Mouse (Mus musculus) liver, embryonic 16.5 days (tissue): ENCODE measurements around the gene Fxyd5. TPM values are rescaled to one million over a fixed set of nuclear protein-coding genes. Genes with fewer than 3 reads are reported as not detected.
A peak's percentile ranks its signal among the peaks of the same experiment; 100 is the strongest.

Source experiments
- ATAC-seq: fragments of 200-750 bp; cut with Nextera tagmentation; 2 replicates; pipeline ENCODE4 v1.8.0; 2017; ENCODE audit warnings: low read depth, mild to moderate bottlenecking, moderate number of reproducible peaks, moderate library complexity
- H3K27ac ChIP-seq: fragments of 300-500 bp; sonication (generic); 2 replicates; pipeline ENCODE4 v1.5.1; 2014; ENCODE audit warnings: mild to moderate bottlenecking, low read length
- H3K27me3 ChIP-seq: fragments of 300-500 bp; sonication (generic); 2 replicates; pipeline ENCODE4 v1.6.1; 2014; ENCODE audit warnings: low read depth, low read length, mixed read lengths; ENCODE audit not compliant: control insufficient read depth, insufficient read depth
- H3K36me3 ChIP-seq: fragments of 300-500 bp; sonication (generic); 2 replicates; pipeline ENCODE4 v1.6.1; 2014; ENCODE audit warnings: mild to moderate bottlenecking; ENCODE audit not compliant: control insufficient read depth, insufficient read depth
- H3K4me1 ChIP-seq: fragments of 300-500 bp; sonication (generic); 2 replicates; pipeline ENCODE4 v1.6.1; 2014; ENCODE audit warnings: low read depth, low read length, mixed read lengths; ENCODE audit not compliant: control insufficient read depth
- H3K4me2 ChIP-seq: fragments of 300-500 bp; sonication (generic); 2 replicates; pipeline ENCODE4 v1.6.1; 2014; ENCODE audit warnings: low read depth, low read length, mixed read lengths
- H3K4me3 ChIP-seq: fragments of 300-500 bp; sonication (generic); 2 replicates; pipeline ENCODE4 v1.5.1; 2014; ENCODE audit warnings: low read depth, mild to moderate bottlenecking, low read length
- H3K9ac ChIP-seq: fragments of 300-500 bp; sonication (generic); 2 replicates; pipeline ENCODE4 v1.6.1; 2014; ENCODE audit warnings: low read depth, low read length
- H3K9me3 ChIP-seq: fragments of 300-500 bp; sonication (generic); replicated peaks from 2 replicates; pipeline ENCODE4 v1.6.1; 2016; ENCODE audit warnings: low read length; ENCODE audit not compliant: control insufficient read depth
- WGBS: fragments of 180-500 bp; shearing (Covaris S2); extraction: QIAGEN DNeasy Blood & Tissue Kit; methylation state at CpG from one replicate; pipeline ENCODE4 v1.1.7; 2014; ENCODE audit not compliant: insufficient replicate concordance; 5-methylcytosine and 5-hydroxymethylcytosine counted together
- polyA plus RNA-seq: library from polyadenylated mRNA; unstranded; fragments of >200 nt; fragmentation: Nextera tagmentation; extraction: Ambion mirVana; gene quantifications from 2 replicates; pipeline ENCODE4 v1.2.1, GENCODE M21; 2015

Gene Fxyd5
- polyA plus RNA-seq, 1 experiment from 2014 or later: 22.4 TPM

GRCm38 (mm10) chr7:31057730-31058129 is 15.4 kb upstream of the Fxyd5 start:
- no peak for ATAC-seq
- Histone ChIP-seq H3K4me2 (no peak overlapping the region), H3K9ac (no peak overlapping the region), H3K4me3 (no peak overlapping the region), H3K4me1 (peaks cover 6% of the 10 kb centered on the region), H3K36me3 (no peaks in the 10 kb centered on the region), H3K9me3 (no peaks in the 10 kb centered on the region), H3K27me3 (peaks cover 7% of the 10 kb centered on the region), H3K27ac (no peak overlapping the region)
- WGBS: 60% methylated on average over 5 of the region's 5 CpGs

GRCm38 (mm10) chr7:31057071-31057470 is 14.8 kb upstream of the Fxyd5 start, which contains the start of gene Fxyd1:
Gene Fxyd1, minus strand, starts transcription at chr7:31057199.
- H3K9me3 ChIP-seq: no peaks in the 10 kb centered on the region
- H3K9ac ChIP-seq: no peak within 1 kb of the TSS
- H3K4me2 ChIP-seq: no peak within 1 kb of the TSS
- peaks cover 14% of the 10 kb centered on the region for H3K27me3 ChIP-seq
- no peak within 1 kb of the TSS for H3K4me3 ChIP-seq
- ATAC-seq: peak; percentile 25
- H3K4me1 ChIP-seq: peaks cover 6% of the 10 kb centered on the region
- H3K27ac ChIP-seq: peak within 1 kb of the TSS; percentile 72
- no peaks in the 10 kb centered on the region for H3K36me3 ChIP-seq
- 47% methylated on average over 2 of the region's 2 CpGs for WGBS

GRCm38 (mm10) chr7:31056448-31056847 is 14.2 kb upstream of the Fxyd5 start:
- peaks cover 6% of the 10 kb centered on the region for H3K4me1 ChIP-seq
- H3K9me3 ChIP-seq: no peaks in the 10 kb centered on the region
- H3K4me2 ChIP-seq: no peak overlapping the region
- peaks cover 20% of the 10 kb centered on the region for H3K27me3 ChIP-seq
- H3K27ac ChIP-seq: peak overlapping the region; percentile 72
- 47% methylated on average over 7 of the region's 7 CpGs for WGBS
- H3K9ac ChIP-seq: no peak overlapping the region
- ATAC-seq: no peak
- no peak overlapping the region for H3K4me3 ChIP-seq
- H3K36me3 ChIP-seq: no peaks in the 10 kb centered on the region

GRCm38 (mm10) chr7:31055883-31056282 is 13.6 kb upstream of the Fxyd5 start:
- peaks cover 26% of the 10 kb centered on the region for H3K27me3 ChIP-seq
- H3K36me3 ChIP-seq: no peaks in the 10 kb centered on the region
- no peaks in the 10 kb centered on the region for H3K9me3 ChIP-seq
- H3K9ac ChIP-seq: no peak overlapping the region
- H3K4me3 ChIP-seq: no peak overlapping the region
- peak overlapping the region; percentile 72; the same call in 1 of the 2 replicates for H3K27ac ChIP-seq
- H3K4me2 ChIP-seq: no peak overlapping the region
- 47% methylated on average over 3 of the region's 4 CpGs for WGBS
- peak; percentile 68 for ATAC-seq
- H3K4me1 ChIP-seq: peaks cover 6% of the 10 kb centered on the region

- H3K4me2 ChIP-seq: peak overlapping the region; percentile 50
- peak; percentile 87 for ATAC-seq
- peak overlapping the region; percentile 39; the same call in 1 of the 2 replicates for H3K9ac ChIP-seq
- H3K36me3 ChIP-seq: no peaks in the 10 kb centered on the region
- peak overlapping the region; percentile 72 for H3K27ac ChIP-seq
- peak overlapping the region; percentile 40 for H3K4me3 ChIP-seq
- 21% methylated on average over 8 of the region's 10 CpGs for WGBS
- H3K9me3 ChIP-seq: no peaks in the 10 kb centered on the region
- H3K4me1 ChIP-seq: peaks cover 6% of the 10 kb centered on the region
- H3K27me3 ChIP-seq: peaks cover 31% of the 10 kb centered on the region
These were observed 13.1 kb upstream of the Fxyd5 start for GRCm38 (mm10) chr7:31055354-31055824.

- Histone ChIP-seq H3K4me2 (peak overlapping the region; percentile 50), H3K36me3 (no peaks in the 10 kb centered on the region), H3K4me3 (peak overlapping the region; percentile 40), H3K9ac (peak overlapping the region; percentile 39; the same call in 1 of the 2 replicates), H3K4me1 (peaks cover 6% of the 10 kb centered on the region), H3K9me3 (no peaks in the 10 kb centered on the region), H3K27ac (peak overlapping the region; percentile 72), H3K27me3 (peaks cover 37% of the 10 kb centered on the region)
- 47% methylated on average over 11 of the region's 11 CpGs for WGBS
- peak; percentile 9 for ATAC-seq
These were observed 12.5 kb upstream of the Fxyd5 start for GRCm38 (mm10) chr7:31054661-31055320.

- no peaks in the 10 kb centered on the region for H3K36me3 ChIP-seq
- H3K27me3 ChIP-seq: peaks cover 44% of the 10 kb centered on the region
- H3K4me1 ChIP-seq: peaks cover 6% of the 10 kb centered on the region
- WGBS: 40% methylated on average over 10 of the region's 10 CpGs
- H3K27ac ChIP-seq: peak overlapping the region; percentile 72; the same call in 1 of the 2 replicates
- H3K4me2 ChIP-seq: peak overlapping the region; percentile 50
- H3K9ac ChIP-seq: no peak overlapping the region
- H3K9me3 ChIP-seq: no peaks in the 10 kb centered on the region
- H3K4me3 ChIP-seq: peak overlapping the region; percentile 11; the same call in 1 of the 2 replicates
- ATAC-seq: no peak
These were observed 11.7 kb upstream of the Fxyd5 start for GRCm38 (mm10) chr7:31053882-31054447.

GRCm38 (mm10) chr7:31052636-31053434 is 10.6 kb upstream of the Fxyd5 start:
- Histone ChIP-seq H3K4me3 (no peak overlapping the region), H3K4me1 (peaks cover 6% of the 10 kb centered on the region), H3K4me2 (no peak overlapping the region), H3K27ac (no peak overlapping the region), H3K27me3 (peaks cover 44% of the 10 kb centered on the region), H3K9ac (no peak overlapping the region), H3K9me3 (no peaks in the 10 kb centered on the region), H3K36me3 (no peaks in the 10 kb centered on the region)
- no peak for ATAC-seq
- WGBS: 3% methylated on average over 34 of the region's 34 CpGs
